Mouse (Mus musculus): ENCODE measurements around the gene Tmtc2.

GRCm38 (mm10) chr10:105531080-105531894, 43.0 kb downstream of the Tmtc2 start:
- TF ChIP-seq CTCF (IDR thresholded peaks at IDR 0.05; ENCODE audit: low read depth, low read length), result no peak
- TF ChIP-seq POLR2A (IDR thresholded peaks at IDR 0.05; ENCODE audit: extremely low read depth, insufficient read depth, low read length), result no peak
